Mouse (Mus musculus): ENCODE results near the gene Gm10160. TPM values are rescaled to one million over a fixed set of nuclear protein-coding genes. Genes with fewer than 3 reads are reported as not detected.

The Gm10160 gene
- not detected for total RNA-seq (2021)
- long read RNA-seq, experiment 1, result 0 reads
- long read RNA-seq, experiment 2, result 0 reads

GRCm38 (mm10) chr7:81855694-81856093 is at the start of gene Gm10160:
Gene Gm10160, minus strand, starts transcription at chr7:81855794.
- no peak for DNase-seq

- DNase-seq, result no peak
Observed at GRCm38 (mm10) chr7:81904926-81905325, 49.3 kb upstream of the Gm10160 start.

GRCm38 (mm10) chr7:81904094-81904493 is 48.5 kb upstream of the Gm10160 start:
- DNase-seq, result no peak

DNA sequence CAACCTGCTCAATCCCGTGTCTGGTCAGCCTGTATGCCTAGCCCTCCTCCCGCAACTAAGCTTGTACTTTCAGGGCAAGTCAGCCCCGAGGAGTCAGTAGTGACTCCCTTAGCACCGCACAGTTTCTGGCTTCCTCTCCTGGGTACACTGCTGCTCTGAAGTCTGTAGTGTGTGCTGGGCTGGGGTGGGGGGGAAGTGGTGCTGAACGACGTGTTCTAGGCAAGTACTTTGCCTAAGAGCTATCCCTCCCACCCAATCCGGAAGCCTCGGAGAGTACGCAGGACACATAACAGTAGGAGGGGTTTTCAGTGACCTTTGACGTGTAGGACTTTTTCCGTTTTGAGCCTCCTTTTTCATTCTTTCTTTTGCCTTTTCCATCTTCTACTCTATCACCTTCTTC is 43.8 kb upstream of the Gm10160 start:
- no peak for DNase-seq

DNA sequence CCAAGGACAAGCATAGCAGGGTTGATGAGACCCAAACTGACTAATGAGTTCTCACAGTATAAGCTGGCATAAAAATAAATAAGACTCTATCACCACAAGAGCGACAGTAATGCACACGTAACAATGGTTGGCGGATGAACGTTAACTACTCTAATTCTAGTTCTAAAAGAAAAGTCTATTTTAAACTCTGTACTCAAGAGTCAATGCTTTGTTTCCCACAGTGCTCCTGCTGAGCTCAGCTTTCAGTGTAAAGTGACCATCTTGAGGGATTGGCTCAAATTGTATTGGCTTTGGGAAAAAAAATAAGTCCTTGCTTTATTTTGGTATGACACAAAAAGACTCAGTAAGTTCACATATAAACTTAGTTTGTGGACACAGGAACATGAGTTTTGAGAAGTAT is 29.5 kb upstream of the Gm10160 start:
- no peak for DNase-seq

- DNase-seq, result peak; percentile 88 to 90
Observed at GRCm38 (mm10) chr7:81881600-81881999, 26.0 kb upstream of the Gm10160 start.

- DNase-seq, result no peak
Observed at GRCm38 (mm10) chr7:81880797-81881196, 25.2 kb upstream of the Gm10160 start.

- no peak for DNase-seq
Observed at GRCm38 (mm10) chr7:81880286-81880685, 24.7 kb upstream of the Gm10160 start.

DNA sequence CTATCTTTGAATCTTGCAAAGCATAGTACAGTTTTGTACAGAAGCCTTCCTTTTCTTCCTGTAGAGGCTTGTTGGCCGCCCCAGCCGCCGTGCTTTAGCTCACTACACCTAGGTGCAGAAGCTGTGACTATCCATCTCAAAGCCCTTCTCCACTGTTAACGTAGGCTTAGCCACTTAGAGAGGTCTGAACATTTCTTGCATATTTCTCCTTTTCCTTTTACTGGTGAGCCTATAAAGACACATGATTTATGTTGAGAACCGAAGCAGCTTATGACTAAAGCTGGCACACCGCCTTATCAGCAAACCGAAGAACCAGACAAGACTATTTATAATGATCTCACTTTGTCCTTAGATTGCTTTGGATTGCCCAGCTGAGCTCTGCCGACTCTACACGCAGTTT is 19.8 kb upstream of the Gm10160 start:
- peak; percentile 67 to 73 for DNase-seq

DNA sequence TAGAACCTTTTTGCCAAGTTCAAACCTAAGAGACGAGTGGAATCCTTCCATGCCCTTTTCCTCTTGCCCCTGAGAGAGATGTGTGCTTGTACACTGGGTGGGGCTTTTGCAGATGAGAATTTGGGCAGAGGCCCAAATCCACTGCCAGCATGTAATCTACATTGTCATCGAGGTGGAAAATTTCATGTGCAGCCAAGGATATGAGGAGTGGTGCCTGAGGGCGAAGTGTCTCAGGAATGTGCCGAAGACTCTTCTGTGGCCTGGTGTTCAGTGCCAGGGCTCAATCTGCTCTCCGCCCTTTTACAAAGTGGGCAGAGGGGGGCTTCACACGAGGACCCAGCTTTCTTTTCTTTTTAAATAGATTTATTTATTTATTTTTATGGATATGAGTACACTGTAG is 19.0 kb upstream of the Gm10160 start:
- DNase-seq, result peak in 1 of 2 experiments; percentile 20

DNA sequence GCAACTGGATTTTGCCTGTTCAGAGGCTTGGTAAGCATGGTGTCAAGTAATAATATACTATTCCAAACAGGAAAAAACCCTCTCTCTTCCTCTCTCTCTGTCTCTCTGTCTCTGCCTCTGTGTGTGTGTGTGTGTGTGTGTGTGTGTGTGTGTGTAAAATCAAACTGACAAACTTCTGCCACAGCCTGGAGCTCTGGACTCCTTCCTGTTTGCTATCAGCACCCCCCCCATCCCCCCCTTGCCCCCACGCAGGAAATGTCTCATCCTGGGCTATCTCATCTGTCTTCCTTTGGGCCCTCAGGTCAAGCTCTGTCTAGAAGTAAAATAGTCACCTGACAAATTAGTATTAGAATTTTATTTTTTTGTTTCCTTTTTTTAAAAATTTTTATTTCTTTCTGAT is 18.2 kb upstream of the Gm10160 start:
- DNase-seq, result no peak

DNA sequence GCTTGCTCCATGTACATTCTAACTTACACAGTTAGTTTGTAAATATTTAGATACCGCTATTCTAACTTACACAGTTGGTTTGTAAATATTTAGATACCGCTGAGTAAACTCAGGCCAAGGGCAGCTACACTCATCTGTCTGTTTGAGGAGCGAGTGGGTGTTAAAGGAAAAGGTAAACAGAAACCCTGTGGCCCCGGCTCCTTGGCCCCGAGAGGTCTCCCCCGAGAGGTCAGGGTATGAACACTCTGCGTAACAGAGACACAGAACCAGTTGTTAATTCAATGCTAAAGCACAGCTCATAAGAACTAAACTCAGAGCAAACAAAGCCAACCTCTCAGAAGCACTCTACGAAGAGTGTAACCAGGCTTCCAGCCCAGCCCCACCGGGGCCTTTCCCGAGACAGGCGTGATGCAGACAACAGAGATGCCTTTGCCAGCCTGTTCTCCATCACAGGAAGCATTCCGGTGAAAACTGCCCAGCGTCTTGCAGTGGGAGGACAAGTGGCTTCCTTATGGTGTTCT is 17.0 kb upstream of the Gm10160 start:
- DNase-seq, result no peak

- DNase-seq, result peak; percentile 83 to 84
Observed at GRCm38 (mm10) chr7:81868158-81868557, 12.6 kb upstream of the Gm10160 start.

DNA sequence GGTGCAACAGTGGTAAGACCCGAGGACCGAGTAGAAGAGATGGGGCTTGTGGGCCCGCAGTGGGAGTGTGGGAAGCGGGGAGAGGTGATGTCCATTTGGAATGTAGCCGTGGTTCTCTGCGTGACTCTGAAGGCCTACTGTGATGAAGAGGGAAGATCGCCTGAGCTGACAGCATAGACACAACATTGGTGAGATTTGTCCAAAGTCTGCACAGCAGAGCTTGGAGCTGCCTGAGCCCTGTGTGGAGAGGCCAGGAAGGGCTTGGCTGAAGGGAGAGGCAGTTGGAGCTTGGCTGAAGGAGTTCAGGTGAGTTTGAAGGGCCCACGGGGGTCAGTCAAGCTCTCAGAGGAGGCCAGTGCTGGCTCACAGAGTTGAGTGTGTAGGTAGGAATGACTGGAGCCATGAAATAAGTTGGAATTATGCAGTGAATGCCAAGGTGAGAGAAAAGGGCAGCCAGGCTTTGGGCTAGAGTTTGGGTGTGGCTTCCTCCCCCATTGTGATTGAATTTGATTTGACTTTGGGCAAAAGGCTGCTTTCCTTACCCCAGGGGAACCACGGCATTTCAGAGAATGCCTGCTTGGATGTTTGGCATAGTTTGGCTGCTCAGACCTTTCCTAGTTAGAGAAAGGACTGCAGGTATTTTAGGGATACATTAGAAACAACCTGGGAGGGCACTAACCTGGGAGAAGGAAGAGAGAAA is 11.8 kb upstream of the Gm10160 start:
- DNase-seq, result no peak

GRCm38 (mm10) chr7:81865937-81866336 is 10.3 kb upstream of the Gm10160 start:
- no peak for DNase-seq

GRCm38 (mm10) chr7:81864552-81864951 is 9.0 kb upstream of the Gm10160 start:
- DNase-seq, result no peak

GRCm38 (mm10) chr7:81862587-81863583 is 7.3 kb upstream of the Gm10160 start:
- no peak for DNase-seq

GRCm38 (mm10) chr7:81861921-81862320 is 6.3 kb upstream of the Gm10160 start:
- no peak for DNase-seq

GRCm38 (mm10) chr7:81861461-81861860 is 5.9 kb upstream of the Gm10160 start:
- DNase-seq, result no peak

GRCm38 (mm10) chr7:81860996-81861395 is 5.4 kb upstream of the Gm10160 start:
- no peak for DNase-seq

- DNase-seq, result peak in 1 of 2 experiments; percentile 42
Observed at GRCm38 (mm10) chr7:81860071-81860470, 4.5 kb upstream of the Gm10160 start.

DNA sequence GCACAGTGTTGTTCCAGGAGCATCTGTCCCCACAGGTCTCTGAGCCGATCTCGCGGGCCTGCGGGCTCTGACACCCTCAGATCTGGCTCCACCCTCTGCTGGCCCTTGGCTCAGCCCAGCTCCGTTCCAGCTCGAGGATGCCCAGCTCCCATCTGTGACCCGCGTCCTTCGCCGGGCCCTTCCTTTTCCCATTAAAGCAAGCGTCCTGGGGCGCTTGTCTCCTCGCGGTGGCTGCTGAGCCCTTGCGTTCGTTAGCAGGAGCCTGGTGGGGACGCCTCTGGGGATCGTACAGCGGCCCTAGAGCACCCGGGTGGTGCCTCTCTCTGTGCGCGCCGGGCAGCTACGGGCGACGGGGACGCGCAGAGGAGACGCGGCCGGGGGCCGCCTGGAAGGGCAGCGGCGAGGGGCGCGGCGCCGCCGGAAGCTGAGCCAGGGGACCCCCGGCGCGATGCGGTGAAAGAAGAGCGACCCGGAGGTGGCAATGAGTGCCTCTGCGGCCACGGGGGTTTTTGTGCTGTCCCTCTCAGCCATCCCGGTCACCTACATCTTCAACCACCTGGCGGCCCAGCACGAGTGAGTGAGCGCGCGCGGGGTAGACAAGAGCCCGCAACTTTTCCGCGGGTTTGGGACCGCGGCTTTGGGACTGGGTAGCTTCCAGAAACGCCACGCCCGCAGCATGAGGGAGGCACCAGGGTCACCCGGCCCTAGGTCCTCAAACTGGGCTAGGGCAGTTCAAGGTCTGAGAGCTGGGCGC is 3.6 kb upstream of the Gm10160 start, which contains the start of gene Tm6sf1:
Gene Tm6sf1, plus strand, starts transcription at position 34 of the 754 bp plus-strand sequence.
- DNase-seq, result peak; percentile 58 to 72
